Mouse (Mus musculus): ENCODE results near the gene Afap1l2. TPM values are rescaled to one million over a fixed set of nuclear protein-coding genes. Genes with fewer than 3 reads are reported as not detected.
A peak's percentile ranks its signal among the peaks of the same experiment; 100 is the strongest.

Afap1l2 gene
- polyA plus RNA-seq, 1 experiment from 2014 or later = 2.7 TPM

GRCm38 (mm10) chr19:56929392-56929791, 78.6 kb downstream of the Afap1l2 start:
- no peak overlapping the region for H3K9ac ChIP-seq
- WGBS = 83% methylated on average over 3 of the region's 3 CpGs
- no peak overlapping the region for H3K27ac ChIP-seq
- no peaks in the 10 kb centered on the region for H3K9me3 ChIP-seq (replicated peaks)
- no peaks in the 10 kb centered on the region for H3K4me1 ChIP-seq
- H3K4me2 ChIP-seq = no peak overlapping the region
- ATAC-seq = no peak
- no peaks in the 10 kb centered on the region for H3K27me3 ChIP-seq
- no peaks in the 10 kb centered on the region for H3K36me3 ChIP-seq (ENCODE audit: poor library complexity, severe bottlenecking)
- H3K4me3 ChIP-seq = no peak overlapping the region

- H3K27me3 ChIP-seq = no peaks in the 10 kb centered on the region
- no peaks in the 10 kb centered on the region for H3K9me3 ChIP-seq (replicated peaks)
- no peak overlapping the region for H3K4me3 ChIP-seq
- H3K4me2 ChIP-seq = no peak overlapping the region
- H3K9ac ChIP-seq = no peak overlapping the region
- H3K36me3 ChIP-seq (ENCODE audit: poor library complexity, severe bottlenecking) = no peaks in the 10 kb centered on the region
- no peaks in the 10 kb centered on the region for H3K4me1 ChIP-seq
- 77% methylated on average over 5 of the region's 5 CpGs for WGBS
- no peak for ATAC-seq
- no peak overlapping the region for H3K27ac ChIP-seq
Observed at GRCm38 (mm10) chr19:56921744-56922143, 86.3 kb downstream of the Afap1l2 start.

DNA sequence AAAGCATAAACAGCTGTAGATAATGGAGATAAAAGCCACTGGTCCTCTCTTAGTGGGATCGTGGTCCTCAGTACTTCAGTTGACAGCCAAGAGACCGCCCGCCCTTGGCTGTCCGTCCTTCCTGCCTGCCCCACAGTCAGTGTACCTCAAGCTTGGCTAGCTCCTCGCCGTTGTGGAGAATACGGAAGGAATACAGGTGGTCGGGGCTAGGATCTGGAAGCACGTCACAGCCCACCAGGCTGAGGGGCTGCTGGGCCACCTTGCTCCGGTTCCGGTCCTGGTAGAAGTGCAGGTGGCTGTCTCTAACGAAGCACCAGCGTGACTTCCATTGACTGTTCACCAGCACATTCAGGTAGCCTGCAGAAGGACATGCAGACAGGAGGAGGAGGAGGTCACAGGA, 87.8 kb downstream of the Afap1l2 start:
- no peak for ATAC-seq
- no peak overlapping the region for H3K4me3 ChIP-seq
- no peaks in the 10 kb centered on the region for H3K36me3 ChIP-seq (ENCODE audit: poor library complexity, severe bottlenecking)
- no peaks in the 10 kb centered on the region for H3K9me3 ChIP-seq (replicated peaks)
- no peak overlapping the region for H3K4me2 ChIP-seq
- H3K27ac ChIP-seq = no peak overlapping the region
- no peaks in the 10 kb centered on the region for H3K27me3 ChIP-seq
- no peaks in the 10 kb centered on the region for H3K4me1 ChIP-seq
- no peak overlapping the region for H3K9ac ChIP-seq
- 88% methylated on average over 13 of the region's 13 CpGs for WGBS

DNA sequence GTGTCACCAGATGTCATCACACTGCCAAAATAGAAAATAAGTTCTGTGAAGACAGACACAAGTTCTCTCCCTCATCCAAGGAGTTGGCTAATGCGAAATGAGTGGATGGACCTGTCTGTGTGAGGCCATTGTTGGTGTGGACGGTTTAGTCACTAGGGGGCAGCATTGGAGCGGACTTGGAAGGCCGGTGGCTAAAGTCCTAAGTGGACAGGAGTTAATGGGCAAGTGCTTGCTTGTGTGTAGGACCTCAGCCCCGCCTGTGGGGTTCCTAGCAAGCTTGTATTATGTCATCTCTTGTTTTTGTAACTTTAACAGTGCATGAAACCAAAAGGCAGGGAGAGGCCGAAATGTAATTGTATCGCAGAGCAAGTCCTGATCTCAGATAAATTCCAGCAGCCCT, 88.4 kb downstream of the Afap1l2 start:
- no peak overlapping the region for H3K27ac ChIP-seq
- H3K4me2 ChIP-seq = no peak overlapping the region
- H3K9me3 ChIP-seq (replicated peaks) = no peaks in the 10 kb centered on the region
- no peak overlapping the region for H3K9ac ChIP-seq
- no peaks in the 10 kb centered on the region for H3K27me3 ChIP-seq
- no peaks in the 10 kb centered on the region for H3K4me1 ChIP-seq
- ATAC-seq = peak; percentile 74; the same call in 1 of the 2 replicates
- no peaks in the 10 kb centered on the region for H3K36me3 ChIP-seq (ENCODE audit: poor library complexity, severe bottlenecking)
- no peak overlapping the region for H3K4me3 ChIP-seq
- WGBS = 27% methylated on average over 7 of the region's 7 CpGs

DNA sequence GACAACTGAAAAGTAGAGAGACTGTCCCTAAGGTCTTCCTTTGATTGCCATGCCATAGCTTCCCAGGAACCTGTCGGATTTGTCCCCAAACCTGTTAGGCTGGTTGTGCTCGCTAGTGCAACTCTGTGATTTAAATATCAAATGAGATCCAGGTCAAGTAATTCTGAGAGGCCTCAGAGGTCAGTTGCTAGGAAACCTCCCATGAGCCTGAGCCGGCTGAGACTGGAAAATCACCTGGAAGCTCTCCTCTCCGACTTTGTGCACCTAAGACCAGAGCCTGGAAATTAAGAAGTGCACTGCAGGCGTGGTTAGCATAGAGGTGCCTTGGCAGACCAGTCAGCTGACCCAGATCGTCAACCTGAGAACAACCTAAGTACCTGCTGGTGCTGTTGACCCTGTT, 92.9 kb downstream of the Afap1l2 start:
- Histone ChIP-seq H3K9me3 (replicated peaks) (no peaks in the 10 kb centered on the region), H3K9ac (no peak overlapping the region), H3K27me3 (no peaks in the 10 kb centered on the region), H3K36me3 (ENCODE audit: poor library complexity, severe bottlenecking) (no peaks in the 10 kb centered on the region), H3K4me1 (no peaks in the 10 kb centered on the region), H3K4me3 (no peak overlapping the region), H3K27ac (no peak overlapping the region), H3K4me2 (no peak overlapping the region)
- 50% methylated on average over 6 of the region's 6 CpGs for WGBS
- ATAC-seq = no peak

DNA sequence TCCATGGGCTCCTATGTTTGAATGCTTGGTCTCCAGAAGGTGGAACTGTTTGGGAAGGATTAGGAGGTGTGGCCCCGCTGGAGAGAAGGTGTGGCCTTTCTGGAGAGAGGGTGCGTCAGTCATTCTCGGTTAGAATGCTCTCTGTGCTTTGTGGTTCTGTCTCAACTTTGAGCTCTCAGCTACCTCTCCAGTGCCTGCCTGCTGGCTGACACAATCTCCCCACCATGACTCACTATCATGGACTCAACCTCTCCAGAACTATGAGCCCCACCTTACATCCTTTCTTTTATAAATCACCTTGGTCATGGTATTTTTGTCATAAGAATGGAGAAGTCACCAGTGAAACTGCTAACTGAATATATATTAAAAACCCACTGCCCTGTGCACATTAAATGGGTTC, 93.4 kb downstream of the Afap1l2 start:
- Histone ChIP-seq H3K27ac (no peak overlapping the region), H3K27me3 (no peaks in the 10 kb centered on the region)
- ATAC-seq = no peak

DNA sequence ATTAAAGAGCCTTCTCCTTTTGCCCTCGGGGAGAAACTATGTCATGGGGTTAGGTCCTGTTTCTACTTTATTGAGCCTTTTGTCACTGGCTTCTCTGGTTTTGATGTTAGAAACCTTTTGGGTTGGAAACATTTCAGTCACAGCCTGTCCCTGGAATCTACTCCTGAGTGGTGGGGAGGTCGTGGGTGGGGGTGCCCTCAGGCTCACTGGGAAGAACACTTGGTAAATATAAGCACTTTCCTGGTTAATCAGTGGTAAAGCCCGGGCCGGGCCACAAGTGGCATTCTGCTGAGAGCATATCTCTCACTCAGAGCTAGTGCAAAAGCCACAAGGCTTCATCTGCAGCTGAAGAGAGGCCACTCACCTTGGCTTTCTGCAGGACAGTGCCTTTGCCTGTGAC, 94.3 kb downstream of the Afap1l2 start:
- Histone ChIP-seq H3K36me3 (ENCODE audit: poor library complexity, severe bottlenecking) (no peaks in the 10 kb centered on the region), H3K27me3 (no peaks in the 10 kb centered on the region), H3K9me3 (replicated peaks) (no peaks in the 10 kb centered on the region), H3K4me1 (no peaks in the 10 kb centered on the region), H3K4me2 (no peak overlapping the region), H3K4me3 (no peak overlapping the region), H3K9ac (no peak overlapping the region), H3K27ac (no peak overlapping the region)
- ATAC-seq = no peak
- 89% methylated on average over 4 of the region's 4 CpGs for WGBS

More for the DNA sequence above, 93.4 kb downstream of the Afap1l2 start:
- no peaks in the 10 kb centered on the region for H3K9me3 ChIP-seq (replicated peaks)
- no peaks in the 10 kb centered on the region for H3K4me1 ChIP-seq
- no peak overlapping the region for H3K9ac ChIP-seq
- no peak overlapping the region for H3K4me3 ChIP-seq
- H3K4me2 ChIP-seq = no peak overlapping the region
- no peaks in the 10 kb centered on the region for H3K36me3 ChIP-seq (ENCODE audit: poor library complexity, severe bottlenecking)
- WGBS = 91% methylated on average over 3 of the region's 3 CpGs

DNA sequence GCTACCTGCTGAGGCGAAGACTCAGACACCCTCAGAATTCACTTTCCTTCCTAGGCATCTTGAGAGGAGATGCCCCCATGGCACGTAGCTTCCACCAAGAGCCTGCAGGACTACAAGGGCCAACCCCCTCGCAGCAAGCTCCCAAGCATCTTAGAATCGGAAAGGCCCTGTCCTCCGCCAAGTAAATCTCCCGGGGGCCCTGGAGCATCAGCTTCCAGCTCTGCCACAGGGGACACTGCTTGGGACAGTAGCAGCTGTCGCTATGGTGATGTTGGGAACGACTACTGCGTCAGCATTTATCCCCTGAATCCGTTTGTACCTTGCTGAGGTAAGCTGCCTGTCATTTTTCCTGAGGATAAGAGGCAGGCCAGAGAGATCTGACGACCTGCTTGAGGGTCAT, 97.5 kb downstream of the Afap1l2 start:
- no peaks in the 10 kb centered on the region for H3K9me3 ChIP-seq (replicated peaks)
- H3K27me3 ChIP-seq = no peaks in the 10 kb centered on the region
- ATAC-seq = no peak
- H3K36me3 ChIP-seq (ENCODE audit: poor library complexity, severe bottlenecking) = no peaks in the 10 kb centered on the region
- WGBS = 64% methylated on average over 11 of the region's 11 CpGs
- no peak overlapping the region for H3K9ac ChIP-seq
- no peak overlapping the region for H3K27ac ChIP-seq
- H3K4me2 ChIP-seq = no peak overlapping the region
- H3K4me1 ChIP-seq = no peaks in the 10 kb centered on the region
- no peak overlapping the region for H3K4me3 ChIP-seq

GRCm38 (mm10) chr19:56908472-56909270, 99.4 kb downstream of the Afap1l2 start:
- Histone ChIP-seq H3K4me2 (no peak overlapping the region), H3K9me3 (replicated peaks) (no peaks in the 10 kb centered on the region), H3K27ac (no peak overlapping the region), H3K36me3 (ENCODE audit: poor library complexity, severe bottlenecking) (no peaks in the 10 kb centered on the region), H3K4me1 (no peaks in the 10 kb centered on the region), H3K4me3 (no peak overlapping the region), H3K9ac (no peak overlapping the region), H3K27me3 (no peaks in the 10 kb centered on the region)
- WGBS = 79% methylated on average over 17 of the region's 17 CpGs
- ATAC-seq = 0 out of 2 replicates have a peak, but pooled peaks have one; percentile 10

GRCm38 (mm10) chr19:56907850-56908249, 100.2 kb downstream of the Afap1l2 start:
- Histone ChIP-seq H3K4me1 (no peaks in the 10 kb centered on the region), H3K4me3 (no peak overlapping the region), H3K27me3 (no peaks in the 10 kb centered on the region), H3K36me3 (ENCODE audit: poor library complexity, severe bottlenecking) (no peaks in the 10 kb centered on the region), H3K9me3 (replicated peaks) (no peaks in the 10 kb centered on the region), H3K4me2 (no peak overlapping the region), H3K9ac (no peak overlapping the region), H3K27ac (no peak overlapping the region)
- 63% methylated on average over 3 of the region's 3 CpGs for WGBS
- ATAC-seq = no peak

DNA sequence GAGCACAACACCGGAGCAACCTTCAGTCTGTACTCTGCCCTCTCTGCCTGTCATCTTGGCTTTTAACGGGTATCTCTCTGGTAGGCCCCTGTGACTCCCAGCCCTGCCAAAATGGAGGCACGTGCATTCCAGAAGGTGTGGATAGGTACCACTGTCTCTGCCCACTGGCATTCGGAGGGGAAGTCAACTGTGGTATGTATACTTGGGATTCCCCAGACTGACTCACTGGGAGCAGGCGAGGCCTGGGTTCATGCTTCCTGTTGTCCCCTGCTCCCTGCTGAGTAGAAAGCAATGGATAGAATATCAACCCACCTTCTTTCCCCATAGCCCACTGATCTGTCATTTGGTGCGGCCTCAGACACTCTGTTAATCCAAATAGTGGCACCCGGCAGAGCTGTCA, 102.6 kb downstream of the Afap1l2 start:
- Histone ChIP-seq H3K9ac (no peak overlapping the region), H3K4me2 (no peak overlapping the region), H3K27me3 (no peaks in the 10 kb centered on the region), H3K4me1 (no peaks in the 10 kb centered on the region), H3K27ac (no peak overlapping the region), H3K9me3 (replicated peaks) (no peaks in the 10 kb centered on the region), H3K36me3 (ENCODE audit: poor library complexity, severe bottlenecking) (no peaks in the 10 kb centered on the region), H3K4me3 (no peak overlapping the region)
- 89% methylated on average over 7 of the region's 7 CpGs for WGBS
- ATAC-seq = no peak

DNA sequence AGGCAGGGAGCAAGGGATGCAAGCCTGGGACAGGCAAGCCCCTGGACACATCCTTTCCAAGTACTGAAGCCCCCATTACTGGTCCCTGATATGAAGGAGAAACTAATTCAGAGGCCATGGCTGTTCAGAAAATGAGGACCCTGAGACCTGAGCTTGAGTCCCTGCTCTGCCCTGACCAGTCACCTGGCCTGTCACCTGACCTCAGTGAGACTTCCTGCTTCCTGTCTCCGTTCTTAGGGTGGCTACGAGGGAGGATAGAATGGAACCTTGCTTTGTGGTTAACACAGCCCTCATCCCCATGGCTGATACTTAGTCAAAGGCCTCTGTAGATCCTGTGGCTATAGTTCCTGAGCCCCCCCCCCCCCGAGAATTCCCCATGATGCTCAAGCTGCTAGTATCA, 103.9 kb downstream of the Afap1l2 start:
- WGBS = 80% methylated on average over 3 of the region's 3 CpGs
- no peak overlapping the region for H3K27ac ChIP-seq
- no peaks in the 10 kb centered on the region for H3K4me1 ChIP-seq
- no peak overlapping the region for H3K9ac ChIP-seq
- H3K36me3 ChIP-seq (ENCODE audit: poor library complexity, severe bottlenecking) = no peaks in the 10 kb centered on the region
- no peaks in the 10 kb centered on the region for H3K9me3 ChIP-seq (replicated peaks)
- no peak overlapping the region for H3K4me3 ChIP-seq
- ATAC-seq = no peak
- no peak overlapping the region for H3K4me2 ChIP-seq
- H3K27me3 ChIP-seq = no peaks in the 10 kb centered on the region

DNA sequence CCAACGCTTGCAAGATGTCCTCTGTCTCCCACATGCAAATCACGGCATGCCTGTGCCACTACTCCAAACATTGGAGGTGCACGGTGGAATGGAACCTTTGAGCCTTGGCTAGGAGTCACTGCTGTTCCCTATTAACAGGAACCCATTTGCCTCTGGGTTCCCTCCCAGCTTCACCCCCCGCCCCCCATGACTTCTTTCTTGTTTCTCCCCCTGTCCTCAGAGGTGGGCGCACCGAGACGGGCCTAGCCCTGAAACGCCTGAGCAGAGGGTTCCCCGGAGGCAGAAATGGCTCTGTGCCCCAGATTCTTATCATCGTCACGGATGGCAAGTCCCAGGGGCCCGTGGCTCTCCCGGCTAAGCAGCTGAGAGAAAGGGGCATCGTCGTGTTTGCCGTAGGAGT, 110.4 kb downstream of the Afap1l2 start:
- no peaks in the 10 kb centered on the region for H3K9me3 ChIP-seq (replicated peaks)
- no peak overlapping the region for H3K27ac ChIP-seq
- WGBS = 89% methylated on average over 16 of the region's 16 CpGs
- no peaks in the 10 kb centered on the region for H3K27me3 ChIP-seq
- H3K9ac ChIP-seq = no peak overlapping the region
- no peak for ATAC-seq
- H3K4me1 ChIP-seq = no peaks in the 10 kb centered on the region
- no peaks in the 10 kb centered on the region for H3K36me3 ChIP-seq (ENCODE audit: poor library complexity, severe bottlenecking)
- H3K4me3 ChIP-seq = no peak overlapping the region
- no peak overlapping the region for H3K4me2 ChIP-seq
